Mouse (Mus musculus) spleen, adult 2 months (tissue): ENCODE measurements at regions not wholly inside any gene's neighbourhood (a gene's known extent, or its start where the extent isn't known, plus 50 kb on each side); places are given as distances from the start of the nearest gene placed in this dataset.

ENCODE experiments used
- DNase-seq, 2 experiments: peaks; one replicate each; pipeline versions ENCODE4 v3.0.0 to v3.0.0-alpha.2; 2012 to 2021; ENCODE audit warnings: low spot score in 2 of 2, low read depth in 1 of 2
- H3K27ac ChIP-seq: fragments of 200-500 bp; 2 replicates; pipeline ENCODE4 v1.5.1; 2012; ENCODE audit warnings: low read length, inconsistent platforms; ENCODE audit not compliant: insufficient read depth
- H3K27me3 ChIP-seq: fragments of 200-500 bp; 2 replicates; pipeline ENCODE4 v1.6.1; 2012; ENCODE audit warnings: mild to moderate bottlenecking, moderate library complexity, low read length, inconsistent platforms; ENCODE audit not compliant: control insufficient read depth, insufficient read depth
- H3K36me3 ChIP-seq: fragments of 200-500 bp; 2 replicates; pipeline ENCODE4 v1.6.1; 2012; ENCODE audit warnings: mild to moderate bottlenecking, low read length, inconsistent platforms; ENCODE audit not compliant: control insufficient read depth, insufficient read depth
- H3K4me1 ChIP-seq: fragments of 200-500 bp; 2 replicates; pipeline ENCODE4 v1.6.1; 2011; ENCODE audit warnings: inconsistent platforms; ENCODE audit not compliant: control insufficient read depth, insufficient read depth, insufficient read length
- H3K4me3 ChIP-seq: fragments of 200-500 bp; 2 replicates; pipeline ENCODE4 v1.5.1; 2011; ENCODE audit warnings: mild to moderate bottlenecking, inconsistent platforms; ENCODE audit not compliant: insufficient read depth, insufficient read length; ENCODE audit errors: extremely low read depth
- CTCF ChIP-seq: fragments of 200-500 bp; IDR thresholded peaks from 2 replicates; pipeline ENCODE4 v1.5.1; 2011; ENCODE audit warnings: mild to moderate bottlenecking, inconsistent platforms; ENCODE audit not compliant: insufficient read depth, insufficient read length, insufficient replicate concordance; ENCODE audit errors: extremely low read depth
- POLR2A ChIP-seq: fragments of 200-500 bp; IDR thresholded peaks from 2 replicates; pipeline ENCODE4 v1.6.1; 2011; ENCODE audit warnings: low read depth, low read length, inconsistent platforms
- WGBS: fragments of 180-500 bp; shearing (Covaris S2); methylation state at CpG from one replicate; pipeline ENCODE4 v1.1.7; 2018; 5-methylcytosine and 5-hydroxymethylcytosine counted together

DNA sequence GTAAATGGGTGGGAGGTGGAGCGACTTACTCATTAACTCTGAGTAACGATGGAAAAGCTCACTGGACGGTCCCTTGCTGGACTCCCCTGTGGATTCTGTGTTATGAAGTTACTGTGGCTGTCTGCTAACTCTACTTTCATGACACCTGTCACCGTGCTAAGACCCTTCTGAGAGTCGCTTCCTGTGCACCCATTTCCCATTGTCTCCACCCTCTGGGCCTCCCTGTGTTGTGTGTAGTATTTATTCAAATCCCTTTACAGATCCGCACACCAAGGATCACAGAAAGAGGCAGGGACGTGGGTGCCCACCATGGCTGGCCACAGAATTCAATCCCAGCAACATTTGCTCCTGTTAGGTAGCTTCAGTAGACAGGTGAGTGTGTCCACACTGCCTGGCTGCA, 357.1 kb upstream of the 3110018I06Rik start:
- Histone ChIP-seq H3K27me3 (no peaks in the 10 kb centered on the region), H3K4me1 (no peaks in the 10 kb centered on the region; the same call in 1 of the 2 replicates), H3K4me3 (no peak overlapping the region), H3K27ac (peak overlapping the region; percentile 27; the same call in 1 of the 2 replicates), H3K36me3 (no peaks in the 10 kb centered on the region)
- WGBS: 63% methylated on average over 7 of the region's 7 CpGs
- TF ChIP-seq POLR2A (no peak), CTCF (no peak)
- DNase-seq: no peak

DNA sequence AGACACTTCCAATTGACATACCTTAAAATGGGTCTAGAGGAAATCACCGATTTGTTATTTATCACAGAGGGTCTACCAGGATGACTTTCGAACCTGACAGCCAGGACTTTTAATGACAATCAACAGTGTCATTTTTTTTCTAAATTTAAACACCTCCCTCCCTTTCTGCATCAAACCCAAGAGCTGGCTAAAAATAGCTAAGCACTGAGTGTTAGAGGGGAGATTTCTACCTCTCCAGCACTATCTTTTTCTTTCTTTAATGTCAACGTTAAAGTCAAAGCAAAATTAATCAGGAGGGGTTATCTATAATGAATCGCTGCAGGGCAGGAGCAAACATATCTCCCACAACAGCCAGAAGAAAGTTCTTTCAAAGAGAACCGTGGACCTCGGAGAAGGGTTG, 356.6 kb upstream of the 3110018I06Rik start:
- H3K36me3 ChIP-seq: no peaks in the 10 kb centered on the region
- 0 out of 2 replicates have a peak overlapping the region, but pooled peaks have one; percentile 27 for H3K27ac ChIP-seq
- no peaks in the 10 kb centered on the region for H3K27me3 ChIP-seq
- TF ChIP-seq CTCF: no peak
- no peak for TF ChIP-seq POLR2A
- DNase-seq: no peak
- no peak overlapping the region for H3K4me3 ChIP-seq
- WGBS: 69% methylated on average over 6 of the region's 6 CpGs
- H3K4me1 ChIP-seq: no peaks in the 10 kb centered on the region; the same call in 1 of the 2 replicates

GRCm38 (mm10) chr12:107132501-107132900, 355.9 kb upstream of the 3110018I06Rik start:
- H3K27ac ChIP-seq: no peak overlapping the region

GRCm38 (mm10) chr12:107134353-107134752, 354.1 kb upstream of the 3110018I06Rik start:
- 79% methylated on average over 3 of the region's 3 CpGs for WGBS
- H3K27ac ChIP-seq: no peak overlapping the region
- H3K4me1 ChIP-seq: no peaks in the 10 kb centered on the region; the same call in 1 of the 2 replicates
- H3K4me3 ChIP-seq: no peak overlapping the region
- H3K27me3 ChIP-seq: no peaks in the 10 kb centered on the region
- no peaks in the 10 kb centered on the region for H3K36me3 ChIP-seq
- no peak for TF ChIP-seq CTCF
- no peak for TF ChIP-seq POLR2A
- DNase-seq: no peak

More at GRCm38 (mm10) chr12:107132501-107132900, 355.9 kb upstream of the 3110018I06Rik start:
- H3K4me1 ChIP-seq: no peaks in the 10 kb centered on the region; the same call in 1 of the 2 replicates
- no peak for DNase-seq
- H3K27me3 ChIP-seq: no peaks in the 10 kb centered on the region
- H3K36me3 ChIP-seq: no peaks in the 10 kb centered on the region
- WGBS: 73% methylated on average over 3 of the region's 3 CpGs
- TF ChIP-seq CTCF (no peak), POLR2A (no peak)
- H3K4me3 ChIP-seq: no peak overlapping the region

DNA sequence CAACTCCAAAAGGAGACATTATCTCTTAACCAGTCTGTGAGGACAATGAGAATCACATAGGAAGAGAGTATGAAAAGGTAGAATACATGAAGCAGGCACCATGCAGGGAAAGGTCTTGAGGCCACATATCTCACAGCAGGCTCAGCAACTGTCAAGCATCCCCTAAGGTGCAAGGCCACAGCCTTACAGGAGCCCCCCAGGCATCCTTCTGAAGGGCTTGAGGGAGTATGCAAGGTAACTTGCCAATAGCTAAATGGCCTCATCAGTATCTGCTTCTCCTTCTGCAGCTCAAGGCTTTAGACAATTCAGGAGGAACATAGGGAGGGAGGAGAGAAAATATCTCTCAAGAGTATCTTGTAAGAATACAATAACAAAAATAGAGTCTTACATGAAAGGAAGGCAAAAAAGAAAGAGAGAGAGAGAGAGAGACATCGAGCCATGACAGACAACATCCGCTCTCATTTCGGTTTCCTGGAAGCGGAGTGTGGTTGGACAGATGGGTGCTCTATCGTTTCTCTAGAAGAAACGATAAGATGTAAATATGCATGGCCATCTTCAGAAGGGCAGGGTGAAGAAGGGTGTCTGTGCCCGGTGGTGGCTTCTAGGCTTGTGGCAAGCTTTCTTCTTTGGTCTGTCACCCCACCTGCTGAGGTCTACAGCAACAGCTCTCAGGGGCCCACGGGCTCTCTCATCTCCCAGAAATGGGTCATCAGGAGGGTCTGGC, 349.6 kb upstream of the 3110018I06Rik start:
- no peak overlapping the region for H3K4me3 ChIP-seq
- H3K36me3 ChIP-seq: no peaks in the 10 kb centered on the region
- H3K27ac ChIP-seq: peak overlapping the region; percentile 87
- no peaks in the 10 kb centered on the region for H3K27me3 ChIP-seq
- no peak for DNase-seq
- H3K4me1 ChIP-seq: no peaks in the 10 kb centered on the region; the same call in 1 of the 2 replicates
- 69% methylated on average over 8 of the region's 8 CpGs for WGBS
- TF ChIP-seq POLR2A (no peak), CTCF (no peak)

DNA sequence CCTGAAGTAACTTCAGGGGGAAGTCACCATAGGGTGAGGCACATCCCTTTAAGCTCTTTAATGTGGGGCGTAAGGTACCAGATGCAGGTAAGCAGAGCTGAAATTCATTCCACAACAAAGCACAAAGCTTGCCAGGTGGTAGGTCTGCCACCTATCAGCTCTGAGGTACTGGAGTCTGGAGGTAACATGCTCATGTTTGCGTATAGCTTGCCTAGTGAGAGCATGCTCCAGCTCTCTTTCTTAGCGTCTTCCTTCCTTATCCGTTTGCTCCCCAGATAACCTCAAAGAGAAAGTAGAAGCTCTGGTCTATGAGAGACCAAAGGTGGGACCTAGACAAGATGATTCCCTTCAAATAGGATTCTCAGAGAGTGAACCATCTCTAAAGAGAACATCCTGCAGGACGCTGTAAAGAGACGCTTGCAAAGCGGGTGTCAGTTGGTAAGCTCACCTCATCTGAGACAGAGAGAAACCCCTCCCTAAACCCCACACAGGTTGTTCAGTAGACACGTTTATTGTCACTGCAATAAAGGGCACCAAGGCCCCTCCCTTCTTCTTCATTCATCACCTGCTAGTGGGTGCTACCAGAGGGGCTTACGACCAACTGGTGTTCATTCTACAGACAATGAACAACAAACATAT, 347.4 kb upstream of the 3110018I06Rik start:
- no peaks in the 10 kb centered on the region for H3K36me3 ChIP-seq
- no peaks in the 10 kb centered on the region for H3K27me3 ChIP-seq
- no peak for DNase-seq
- WGBS: 71% methylated on average over 9 of the region's 9 CpGs
- peaks cover 2% of the 10 kb centered on the region; the same call in 1 of the 2 replicates for H3K4me1 ChIP-seq
- no peak overlapping the region for H3K4me3 ChIP-seq
- TF ChIP-seq CTCF (no peak), POLR2A (no peak)
- H3K27ac ChIP-seq: peak overlapping the region; percentile 58

GRCm38 (mm10) chr12:107142226-107142625, 346.2 kb upstream of the 3110018I06Rik start:
- WGBS: 84% methylated on average over 6 of the region's 6 CpGs
- Histone ChIP-seq H3K27ac (no peak overlapping the region), H3K4me1 (peaks cover 4% of the 10 kb centered on the region; the same call in 1 of the 2 replicates), H3K36me3 (no peaks in the 10 kb centered on the region), H3K4me3 (no peak overlapping the region), H3K27me3 (no peaks in the 10 kb centered on the region)
- TF ChIP-seq POLR2A: no peak
- TF ChIP-seq CTCF: no peak
- no peak for DNase-seq
